11 mouse cellular contexts compared by ENCODE assay signal in the genomic region with DNA sequence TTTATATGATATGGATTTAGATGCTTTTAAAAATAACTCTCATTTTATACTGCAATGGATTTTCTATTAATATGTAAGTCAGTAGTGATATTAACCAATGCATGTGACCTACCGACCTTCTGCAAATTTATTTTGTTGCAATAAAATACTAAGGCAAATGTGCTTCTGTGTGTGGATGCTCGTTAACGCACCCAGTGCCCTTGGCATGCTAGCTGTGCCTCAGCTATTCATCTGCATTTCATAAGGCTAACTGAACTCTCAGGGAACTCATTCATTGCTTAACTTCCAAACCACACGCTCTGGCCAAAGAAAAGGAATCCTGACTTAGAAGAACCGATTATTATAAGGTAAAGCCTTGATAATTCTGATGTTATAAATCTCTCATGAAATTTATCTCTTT.
DNase-seq lines count a peak whose midpoint lies in the region; ATAC-seq and TF ChIP-seq lines count a peak whose summit lies in the region.
"Had no signal": no experiment of that assay in that cellular context is flagged by ENCODE, and none has a peak within 500 bp of the region (broad histone marks: within the 10 kb centered on the region; RNA-seq: fewer than 3 reads in every experiment).

No protein-coding gene starts in this region.

- WGBS in forebrain, embryonic 10.5 days = 59% methylated on average over 5 of the region's 5 CpGs
- 44% methylated on average over 5 of the region's 5 CpGs for WGBS in forebrain, embryonic 11.5 days
- 23% methylated on average over 5 of the region's 5 CpGs for WGBS in forebrain, postnatal 0 days
- WGBS in limb, embryonic 13.5 days = 45% methylated on average over 5 of the region's 5 CpGs
- WGBS in liver, embryonic 11.5 days = 84% methylated on average over 5 of the region's 5 CpGs

- H3K36me3 ChIP-seq in forebrain, embryonic 10.5 days (replicated peaks) = no peaks in the 10 kb centered on the region
- H3K36me3 ChIP-seq in forebrain, embryonic 11.5 days (ENCODE audit: control insufficient read depth, insufficient read depth, low read length) = no peaks in the 10 kb centered on the region
- no peaks in the 10 kb centered on the region for H3K36me3 ChIP-seq in forebrain, postnatal 0 days (ENCODE audit: insufficient read depth)
- no peaks in the 10 kb centered on the region for H3K36me3 ChIP-seq in limb, embryonic 13.5 days
- H3K36me3 ChIP-seq in liver, embryonic 11.5 days (ENCODE audit: control insufficient read depth, insufficient read depth, low read length) = no peaks in the 10 kb centered on the region
- H3K36me3 ChIP-seq: G1E had no signal

- no peak overlapping the region for H3K9ac ChIP-seq in forebrain, embryonic 11.5 days (ENCODE audit: low read length)
- no peak overlapping the region for H3K9ac ChIP-seq in forebrain, postnatal 0 days
- H3K9ac ChIP-seq in limb, embryonic 13.5 days = no peak overlapping the region
- no peak overlapping the region for H3K9ac ChIP-seq in liver, embryonic 11.5 days (ENCODE audit: low read depth, low read length)

- H3K27ac ChIP-seq in forebrain, embryonic 10.5 days = peak overlapping the region; percentile 74
- no peak overlapping the region for H3K27ac ChIP-seq in forebrain, embryonic 11.5 days (ENCODE audit: low read depth, low read length)
- 0 out of 2 replicates have a peak overlapping the region, but pooled peaks have one; percentile 30 for H3K27ac ChIP-seq in forebrain, postnatal 0 days (ENCODE audit: low read depth, low read length)
- H3K27ac ChIP-seq in limb, embryonic 13.5 days = peak overlapping the region; percentile 63; the same call in 1 of the 2 replicates
- no peak overlapping the region for H3K27ac ChIP-seq in liver, embryonic 11.5 days (ENCODE audit: low read depth, low read length)

- peak overlapping the region; percentile 18; the same call in 1 of the 2 replicates for H3K4me3 ChIP-seq in forebrain, embryonic 10.5 days
- H3K4me3 ChIP-seq in forebrain, embryonic 11.5 days (ENCODE audit: low read depth, low read length) = no peak overlapping the region
- H3K4me3 ChIP-seq in forebrain, postnatal 0 days (ENCODE audit: low read depth, low read length) = no peak overlapping the region
- no peak overlapping the region for H3K4me3 ChIP-seq in limb, embryonic 13.5 days
- H3K4me3 ChIP-seq in liver, embryonic 11.5 days (ENCODE audit: low read depth, low read length) = no peak overlapping the region

- H3K27me3 ChIP-seq in forebrain, embryonic 10.5 days (ENCODE audit: poor library complexity, severe bottlenecking) = peaks cover 23% of the 10 kb centered on the region
- H3K27me3 ChIP-seq in forebrain, embryonic 11.5 days (ENCODE audit: control insufficient read depth, insufficient read depth, low read length) = no peaks in the 10 kb centered on the region
- no peaks in the 10 kb centered on the region for H3K27me3 ChIP-seq in forebrain, postnatal 0 days (ENCODE audit: insufficient read depth, low read length)
- no peaks in the 10 kb centered on the region for H3K27me3 ChIP-seq in limb, embryonic 13.5 days
- peaks cover 2% of the 10 kb centered on the region; the same call in 1 of the 2 replicates for H3K27me3 ChIP-seq in liver, embryonic 11.5 days (replicated peaks; ENCODE audit: control insufficient read depth, insufficient read depth, low read length)

- TF ChIP-seq POLR2A in brain, embryonic 14.5 days (IDR thresholded peaks at IDR 0.05; ENCODE audit: borderline replicate concordance, extremely low read depth, insufficient read depth, insufficient read length, poor library complexity, severe bottlenecking) = no peak

- no peak overlapping the region for H3K4me2 ChIP-seq in forebrain, embryonic 11.5 days (ENCODE audit: low read depth, low read length, severe bottlenecking)
- H3K4me2 ChIP-seq in forebrain, postnatal 0 days (ENCODE audit: low read depth) = no peak overlapping the region
- H3K4me2 ChIP-seq in limb, embryonic 13.5 days (replicated peaks) = peak overlapping the region; percentile 34; the same call in 1 of the 2 replicates
- no peak overlapping the region for H3K4me2 ChIP-seq in liver, embryonic 11.5 days
- H3K4me2 ChIP-seq: heart, embryonic 11.5 days had no signal

- no peaks in the 10 kb centered on the region for H3K9me3 ChIP-seq in forebrain, embryonic 10.5 days
- H3K9me3 ChIP-seq in forebrain, embryonic 11.5 days (ENCODE audit: control insufficient read depth, low read length) = no peaks in the 10 kb centered on the region
- no peaks in the 10 kb centered on the region for H3K9me3 ChIP-seq in forebrain, postnatal 0 days (ENCODE audit: low read length)
- no peaks in the 10 kb centered on the region for H3K9me3 ChIP-seq in limb, embryonic 13.5 days
- H3K9me3 ChIP-seq in liver, embryonic 11.5 days (ENCODE audit: control insufficient read depth, low read length) = no peaks in the 10 kb centered on the region

- ATAC-seq in forebrain, embryonic 11.5 days (replicated peaks; ENCODE audit: low FRiP score) = no peak
- ATAC-seq in forebrain, postnatal 0 days = no peak
- ATAC-seq in limb, embryonic 13.5 days (ENCODE audit: low FRiP score, low read depth) = no peak
- ATAC-seq in liver, embryonic 11.5 days (replicated peaks; ENCODE audit: low FRiP score) = no peak
- ATAC-seq: intestine, postnatal 0 days had no signal

- H3K4me1 ChIP-seq in forebrain, embryonic 10.5 days = peaks cover 20% of the 10 kb centered on the region
- peaks cover 7% of the 10 kb centered on the region for H3K4me1 ChIP-seq in forebrain, embryonic 11.5 days (replicated peaks; ENCODE audit: control insufficient read depth, insufficient read depth, low read length)
- peaks cover 12% of the 10 kb centered on the region for H3K4me1 ChIP-seq in forebrain, postnatal 0 days (ENCODE audit: insufficient read depth)
- H3K4me1 ChIP-seq in limb, embryonic 13.5 days = peaks cover 22% of the 10 kb centered on the region
- no peaks in the 10 kb centered on the region for H3K4me1 ChIP-seq in liver, embryonic 11.5 days (replicated peaks; ENCODE audit: control insufficient read depth, insufficient read depth, low read length)

- DNase-seq in forebrain, embryonic 10.5 days (ENCODE audit: extremely low spot score, low spot score) = no peak
- no peak for DNase-seq in forebrain, embryonic 11.5 days (ENCODE audit: low spot score)
- peak; percentile 64 for DNase-seq in brain, embryonic 14.5 days (ENCODE audit: low read depth)
- DNase-seq in forebrain, postnatal 0 days = peak; percentile 16
- DNase-seq in liver, embryonic 11.5 days (ENCODE audit: low spot score) = no peak
- DNase-seq in urinary bladder, adult 18-20 months (ENCODE audit: low spot score in 2 of 2) = no peak
- no peak for DNase-seq in cerebellum, adult 11 months

- no peak for TF ChIP-seq CTCF in brain, embryonic 14.5 days (IDR thresholded peaks at IDR 0.05; ENCODE audit: borderline replicate concordance, extremely low read depth, insufficient read depth, insufficient read length)
- TF ChIP-seq CTCF in forebrain, postnatal 0 days (IDR thresholded peaks at IDR 0.05; ENCODE audit: low read depth) = no peak

Comparison
In these comparisons a context has a peak if more than half of its experiments do, and no peak if none do; other contexts are left out.
1. DNase-seq: peak in brain, embryonic 14.5 days (single experiment) and forebrain, postnatal 0 days (single experiment); none in forebrain, embryonic 10.5 days (single experiment), forebrain, embryonic 11.5 days (single experiment), liver, embryonic 11.5 days (single experiment), urinary bladder, adult 18-20 months (0 of 2) and cerebellum, adult 11 months (single experiment).
2. H3K27ac ChIP-seq: peak in forebrain, embryonic 10.5 days (single experiment), forebrain, postnatal 0 days (single experiment) and limb, embryonic 13.5 days (single experiment); none in forebrain, embryonic 11.5 days (single experiment) and liver, embryonic 11.5 days (single experiment).